Mouse (Mus musculus): ENCODE results near the gene Nrxn3. TPM values are rescaled to one million over a fixed set of nuclear protein-coding genes. Genes with fewer than 3 reads are reported as not detected.

Gene Nrxn3
- polyA plus RNA-seq, 1 experiment from 2014 or later = 1.6 TPM

GRCm38 (mm10) chr12:88987046-88987445, 264.4 kb downstream of the Nrxn3 start:
- H3K27me3 ChIP-seq (replicated peaks) = no peaks in the 10 kb centered on the region
- H3K9ac ChIP-seq = no peak overlapping the region
- H3K9me3 ChIP-seq = no peaks in the 10 kb centered on the region
- H3K4me3 ChIP-seq = no peak overlapping the region
- no peak overlapping the region for H3K27ac ChIP-seq (replicated peaks)
- no peak for ATAC-seq (ENCODE audit: extremely low read depth, insufficient number of reproducible peaks, low FRiP score, low TSS enrichment)
- H3K4me1 ChIP-seq = peaks cover 23% of the 10 kb centered on the region
- 49% methylated on average over 4 of the region's 4 CpGs for WGBS
- no peak overlapping the region for H3K4me2 ChIP-seq
- no peaks in the 10 kb centered on the region for H3K36me3 ChIP-seq

- ATAC-seq (ENCODE audit: extremely low read depth, insufficient number of reproducible peaks, low FRiP score, low TSS enrichment) = no peak
- 84% methylated on average over 5 of the region's 5 CpGs for WGBS
- H3K36me3 ChIP-seq = no peaks in the 10 kb centered on the region
- no peak overlapping the region for H3K4me2 ChIP-seq
- H3K9me3 ChIP-seq = no peaks in the 10 kb centered on the region
- H3K27ac ChIP-seq (replicated peaks) = no peak overlapping the region
- no peak overlapping the region for H3K9ac ChIP-seq
- peaks cover 4% of the 10 kb centered on the region for H3K4me1 ChIP-seq
- no peaks in the 10 kb centered on the region for H3K27me3 ChIP-seq (replicated peaks)
- H3K4me3 ChIP-seq = no peak overlapping the region
Measured at GRCm38 (mm10) chr12:88990753-88991152, 268.1 kb downstream of the Nrxn3 start.

GRCm38 (mm10) chr12:88992141-88992540, 269.5 kb downstream of the Nrxn3 start:
- Histone ChIP-seq H3K4me1 (peaks cover 4% of the 10 kb centered on the region), H3K27me3 (replicated peaks) (no peaks in the 10 kb centered on the region), H3K4me3 (no peak overlapping the region), H3K36me3 (no peaks in the 10 kb centered on the region), H3K9ac (no peak overlapping the region), H3K27ac (replicated peaks) (no peak overlapping the region), H3K4me2 (no peak overlapping the region), H3K9me3 (no peaks in the 10 kb centered on the region)
- WGBS = 3% methylated on average over 2 of the region's 2 CpGs
- ATAC-seq (ENCODE audit: extremely low read depth, insufficient number of reproducible peaks, low FRiP score, low TSS enrichment) = no peak

- Histone ChIP-seq H3K4me2 (no peak overlapping the region), H3K27ac (replicated peaks) (no peak overlapping the region), H3K4me3 (no peak overlapping the region), H3K9ac (no peak overlapping the region), H3K9me3 (no peaks in the 10 kb centered on the region), H3K4me1 (peaks cover 4% of the 10 kb centered on the region), H3K36me3 (no peaks in the 10 kb centered on the region), H3K27me3 (replicated peaks) (no peaks in the 10 kb centered on the region)
- no peak for ATAC-seq (ENCODE audit: extremely low read depth, insufficient number of reproducible peaks, low FRiP score, low TSS enrichment)
- WGBS = 77% methylated on average over 4 of the region's 4 CpGs
Measured at GRCm38 (mm10) chr12:88993788-88994187, 271.1 kb downstream of the Nrxn3 start.

- no peaks in the 10 kb centered on the region for H3K9me3 ChIP-seq
- H3K4me2 ChIP-seq = no peak overlapping the region
- ATAC-seq (ENCODE audit: extremely low read depth, insufficient number of reproducible peaks, low FRiP score, low TSS enrichment) = no peak
- H3K4me1 ChIP-seq = no peaks in the 10 kb centered on the region
- no peak overlapping the region for H3K27ac ChIP-seq (replicated peaks)
- H3K36me3 ChIP-seq = no peaks in the 10 kb centered on the region
- no peaks in the 10 kb centered on the region for H3K27me3 ChIP-seq (replicated peaks)
- 76% methylated on average over 1 of the region's 1 CpGs for WGBS
- H3K4me3 ChIP-seq = no peak overlapping the region
- no peak overlapping the region for H3K9ac ChIP-seq
Measured at GRCm38 (mm10) chr12:89016436-89016835, 293.8 kb downstream of the Nrxn3 start.

GRCm38 (mm10) chr12:89025180-89025579, 302.5 kb downstream of the Nrxn3 start:
- Histone ChIP-seq H3K9ac (no peak overlapping the region), H3K4me2 (no peak overlapping the region), H3K27ac (replicated peaks) (no peak overlapping the region), H3K36me3 (no peaks in the 10 kb centered on the region), H3K4me3 (no peak overlapping the region), H3K27me3 (replicated peaks) (no peaks in the 10 kb centered on the region), H3K4me1 (no peaks in the 10 kb centered on the region), H3K9me3 (no peaks in the 10 kb centered on the region)
- ATAC-seq (ENCODE audit: extremely low read depth, insufficient number of reproducible peaks, low FRiP score, low TSS enrichment) = no peak
- WGBS = 93% methylated on average over 1 of the region's 1 CpGs

GRCm38 (mm10) chr12:89035984-89036618, 313.4 kb downstream of the Nrxn3 start:
- no peaks in the 10 kb centered on the region for H3K27me3 ChIP-seq (replicated peaks)
- no peak for ATAC-seq (ENCODE audit: extremely low read depth, insufficient number of reproducible peaks, low FRiP score, low TSS enrichment)
- H3K4me2 ChIP-seq = no peak overlapping the region
- H3K36me3 ChIP-seq = no peaks in the 10 kb centered on the region
- no peak overlapping the region for H3K4me3 ChIP-seq
- H3K9me3 ChIP-seq = no peaks in the 10 kb centered on the region
- no peak overlapping the region for H3K9ac ChIP-seq
- H3K27ac ChIP-seq (replicated peaks) = no peak overlapping the region
- H3K4me1 ChIP-seq = no peaks in the 10 kb centered on the region
- 70% methylated on average over 4 of the region's 4 CpGs for WGBS

- H3K27ac ChIP-seq (replicated peaks) = no peak overlapping the region
- H3K9me3 ChIP-seq = no peaks in the 10 kb centered on the region
- H3K4me3 ChIP-seq = no peak overlapping the region
- H3K4me1 ChIP-seq = no peaks in the 10 kb centered on the region
- no peak for ATAC-seq (ENCODE audit: extremely low read depth, insufficient number of reproducible peaks, low FRiP score, low TSS enrichment)
- no peaks in the 10 kb centered on the region for H3K36me3 ChIP-seq
- no peak overlapping the region for H3K9ac ChIP-seq
- H3K4me2 ChIP-seq = no peak overlapping the region
- no peaks in the 10 kb centered on the region for H3K27me3 ChIP-seq (replicated peaks)
Measured at GRCm38 (mm10) chr12:89040151-89040550, 317.5 kb downstream of the Nrxn3 start.

- no peak overlapping the region for H3K9ac ChIP-seq
- no peak overlapping the region for H3K27ac ChIP-seq (replicated peaks)
- no peak overlapping the region for H3K4me3 ChIP-seq
- H3K36me3 ChIP-seq = no peaks in the 10 kb centered on the region
- H3K4me2 ChIP-seq = no peak overlapping the region
- no peaks in the 10 kb centered on the region for H3K4me1 ChIP-seq
- no peaks in the 10 kb centered on the region for H3K9me3 ChIP-seq
- H3K27me3 ChIP-seq (replicated peaks) = no peaks in the 10 kb centered on the region
- no peak for ATAC-seq (ENCODE audit: extremely low read depth, insufficient number of reproducible peaks, low FRiP score, low TSS enrichment)
- 72% methylated on average over 2 of the region's 2 CpGs for WGBS
Measured at GRCm38 (mm10) chr12:89041429-89042107, 318.9 kb downstream of the Nrxn3 start.

- Histone ChIP-seq H3K4me2 (no peak overlapping the region), H3K27me3 (replicated peaks) (no peaks in the 10 kb centered on the region), H3K4me1 (peaks cover 9% of the 10 kb centered on the region), H3K27ac (replicated peaks) (no peak overlapping the region), H3K9me3 (no peaks in the 10 kb centered on the region), H3K36me3 (no peaks in the 10 kb centered on the region), H3K4me3 (no peak overlapping the region), H3K9ac (no peak overlapping the region)
- ATAC-seq (ENCODE audit: extremely low read depth, insufficient number of reproducible peaks, low FRiP score, low TSS enrichment) = no peak
- 27% methylated on average over 3 of the region's 3 CpGs for WGBS
Measured at GRCm38 (mm10) chr12:89049279-89049678, 326.6 kb downstream of the Nrxn3 start.

GRCm38 (mm10) chr12:89049686-89050085, 327.0 kb downstream of the Nrxn3 start:
- H3K27ac ChIP-seq (replicated peaks) = no peak overlapping the region
- H3K4me2 ChIP-seq = no peak overlapping the region
- H3K9ac ChIP-seq = no peak overlapping the region
- H3K27me3 ChIP-seq (replicated peaks) = no peaks in the 10 kb centered on the region
- no peaks in the 10 kb centered on the region for H3K36me3 ChIP-seq
- H3K4me1 ChIP-seq = peaks cover 9% of the 10 kb centered on the region
- ATAC-seq (ENCODE audit: extremely low read depth, insufficient number of reproducible peaks, low FRiP score, low TSS enrichment) = no peak
- H3K4me3 ChIP-seq = no peak overlapping the region
- no peaks in the 10 kb centered on the region for H3K9me3 ChIP-seq

GRCm38 (mm10) chr12:89072436-89072835, 349.8 kb downstream of the Nrxn3 start:
- no peak for ATAC-seq (ENCODE audit: extremely low read depth, insufficient number of reproducible peaks, low FRiP score, low TSS enrichment)
- H3K9me3 ChIP-seq = no peaks in the 10 kb centered on the region

More at GRCm38 (mm10) chr12:89072436-89072835, 349.8 kb downstream of the Nrxn3 start:
- H3K4me1 ChIP-seq = no peaks in the 10 kb centered on the region
- H3K27ac ChIP-seq (replicated peaks) = no peak overlapping the region
- no peaks in the 10 kb centered on the region for H3K36me3 ChIP-seq
- H3K27me3 ChIP-seq (replicated peaks) = no peaks in the 10 kb centered on the region
- H3K4me3 ChIP-seq = no peak overlapping the region
- no peak overlapping the region for H3K4me2 ChIP-seq
- no peak overlapping the region for H3K9ac ChIP-seq
